Mouse (Mus musculus) midbrain, postnatal 0 days (tissue): Measurements from ENCODE around the gene Best3. TPM values are rescaled to one million over a fixed set of nuclear protein-coding genes. Genes with fewer than 3 reads are reported as not detected.

Source experiments
- ATAC-seq: fragments of 200-750 bp; cut with Nextera tagmentation; 2 replicates; pipeline ENCODE4 v1.8.0; 2017; ENCODE audit warnings: moderate number of reproducible peaks, mild to moderate bottlenecking, moderate TSS enrichment, moderate library complexity; ENCODE audit not compliant: low FRiP score
- DNase-seq: peaks from one replicate; pipeline ENCODE4 v3.0.0-alpha.2; 2015; ENCODE audit warnings: low spot score
- H3K27ac ChIP-seq: fragments of 300-500 bp; sonication (generic); 2 replicates; pipeline ENCODE4 v1.5.1; 2014; ENCODE audit warnings: low read depth, mild to moderate bottlenecking, low read length, mixed read lengths
- H3K27me3 ChIP-seq: fragments of 300-500 bp; sonication (generic); 2 replicates; pipeline ENCODE4 v1.6.1; 2014; ENCODE audit warnings: low read length, control low read depth, mixed read lengths; ENCODE audit not compliant: insufficient read depth
- H3K36me3 ChIP-seq: fragments of 300-500 bp; sonication (generic); 2 replicates; pipeline ENCODE4 v1.6.1; 2014; ENCODE audit warnings: low read length, control low read depth, mixed read lengths; ENCODE audit not compliant: insufficient read depth
- H3K4me1 ChIP-seq: fragments of 300-500 bp; sonication (generic); 2 replicates; pipeline ENCODE4 v1.6.1; 2014; ENCODE audit warnings: mild to moderate bottlenecking, control low read depth, antibody characterized with exemption, low read length, mixed read lengths; ENCODE audit not compliant: insufficient read depth
- H3K4me2 ChIP-seq: fragments of 300-500 bp; sonication (generic); 2 replicates; pipeline ENCODE4 v1.6.1; 2014; ENCODE audit warnings: low read depth, mild to moderate bottlenecking, low read length, mixed read lengths; ENCODE audit not compliant: poor library complexity, severe bottlenecking
- H3K4me3 ChIP-seq: fragments of 300-500 bp; sonication (generic); 2 replicates; pipeline ENCODE4 v1.5.1; 2014; ENCODE audit warnings: low read depth, mild to moderate bottlenecking, low read length, moderate library complexity
- H3K9ac ChIP-seq: fragments of 300-500 bp; sonication (generic); replicated peaks from 2 replicates; pipeline ENCODE4 v1.6.1; 2014; ENCODE audit warnings: mild to moderate bottlenecking, low read length, moderate library complexity, mixed read lengths; ENCODE audit not compliant: poor library complexity, severe bottlenecking
- H3K9me3 ChIP-seq: fragments of 300-500 bp; sonication (generic); 2 replicates; pipeline ENCODE4 v1.6.1; 2016; ENCODE audit warnings: low read length, control low read depth
- CTCF ChIP-seq: IDR thresholded peaks from 2 replicates; pipeline ENCODE4 v1.5.1; 2016; ENCODE audit warnings: antibody characterized with exemption, mild to moderate bottlenecking
- WGBS: fragments of 180-500 bp; shearing (Covaris S2); extraction: QIAGEN DNeasy Blood & Tissue Kit; methylation state at CpG from one replicate; pipeline ENCODE4 v1.1.7; 2014; 5-methylcytosine and 5-hydroxymethylcytosine counted together
- polyA plus RNA-seq: library from polyadenylated mRNA; unstranded; fragments of >200 nt; fragmentation: Nextera tagmentation; extraction: Ambion mirVana; gene quantifications from 2 replicates; pipeline ENCODE4 v1.2.1, GENCODE M21; 2015
- total RNA-seq: library from RNA; depleted of rRNA; stranded (reverse); fragments of >200 nt; gene quantifications from 2 replicates; pipeline ENCODE4 v1.2.3, GENCODE M21; 2014

Gene Best3
- total and polyA plus RNA-seq, 2 experiments from 2014 or later: 0.11 to 0.27 TPM

- Histone ChIP-seq H3K4me2 (no peak overlapping the region), H3K4me1 (no peaks in the 10 kb centered on the region), H3K9me3 (no peaks in the 10 kb centered on the region), H3K27ac (no peak overlapping the region), H3K4me3 (no peak overlapping the region), H3K9ac (no peak overlapping the region), H3K27me3 (no peaks in the 10 kb centered on the region), H3K36me3 (no peaks in the 10 kb centered on the region)
- no peak for DNase-seq
- no peak for TF ChIP-seq CTCF
- no peak for ATAC-seq
- WGBS: 70% methylated on average over 6 of the region's 6 CpGs
Observed at GRCm38 (mm10) chr10:116995584-116996235, 9.6 kb downstream of the Best3 start.

GRCm38 (mm10) chr10:116996236-116996600 lies 10.1 kb downstream of the Best3 start:
- Histone ChIP-seq H3K9ac (no peak overlapping the region), H3K4me3 (no peak overlapping the region), H3K4me2 (no peak overlapping the region), H3K27me3 (no peaks in the 10 kb centered on the region), H3K9me3 (no peaks in the 10 kb centered on the region), H3K36me3 (no peaks in the 10 kb centered on the region), H3K4me1 (no peaks in the 10 kb centered on the region), H3K27ac (no peak overlapping the region)
- no peak for TF ChIP-seq CTCF
- DNase-seq: no peak
- no peak for ATAC-seq
- WGBS: 77% methylated on average over 6 of the region's 6 CpGs

GRCm38 (mm10) chr10:116998716-116999455 lies 12.8 kb downstream of the Best3 start:
- Histone ChIP-seq H3K4me1 (no peaks in the 10 kb centered on the region), H3K4me3 (no peak overlapping the region), H3K9me3 (no peaks in the 10 kb centered on the region), H3K36me3 (no peaks in the 10 kb centered on the region), H3K27me3 (no peaks in the 10 kb centered on the region), H3K4me2 (no peak overlapping the region), H3K27ac (no peak overlapping the region), H3K9ac (no peak overlapping the region)
- TF ChIP-seq CTCF: no peak
- ATAC-seq (no peak), DNase-seq (no peak)
- WGBS: 83% methylated on average over 17 of the region's 17 CpGs

GRCm38 (mm10) chr10:117000975-117001374 lies 14.9 kb downstream of the Best3 start:
- Histone ChIP-seq H3K4me3 (no peak overlapping the region), H3K9ac (no peak overlapping the region), H3K9me3 (no peaks in the 10 kb centered on the region), H3K4me1 (0 out of 2 replicates have a peak, but pooled peaks cover 3% of the 10 kb centered on the region), H3K36me3 (no peaks in the 10 kb centered on the region), H3K27me3 (no peaks in the 10 kb centered on the region), H3K27ac (no peak overlapping the region), H3K4me2 (no peak overlapping the region)
- TF ChIP-seq CTCF: no peak
- 58% methylated on average over 12 of the region's 12 CpGs for WGBS
- DNase-seq (no peak), ATAC-seq (no peak)

- H3K27ac ChIP-seq: no peak overlapping the region
- H3K27me3 ChIP-seq: no peaks in the 10 kb centered on the region
- 0 out of 2 replicates have a peak, but pooled peaks cover 3% of the 10 kb centered on the region for H3K4me1 ChIP-seq
- no peak for DNase-seq
- H3K9ac ChIP-seq: no peak overlapping the region
- H3K9me3 ChIP-seq: no peaks in the 10 kb centered on the region
- WGBS: 41% methylated on average over 5 of the region's 5 CpGs
- TF ChIP-seq CTCF: no peak
- no peak overlapping the region for H3K4me2 ChIP-seq
- H3K4me3 ChIP-seq: no peak overlapping the region
- no peak for ATAC-seq
- H3K36me3 ChIP-seq: no peaks in the 10 kb centered on the region
Observed at GRCm38 (mm10) chr10:117004695-117005094, 18.6 kb downstream of the Best3 start.
